Mouse (Mus musculus) cerebellum, adult 11 months (tissue): ENCODE data around the gene Vapb.

Experiments
- DNase-seq: peaks from one replicate; pipeline ENCODE4 v3.0.0; 2022

Gene Vapb

DNA sequence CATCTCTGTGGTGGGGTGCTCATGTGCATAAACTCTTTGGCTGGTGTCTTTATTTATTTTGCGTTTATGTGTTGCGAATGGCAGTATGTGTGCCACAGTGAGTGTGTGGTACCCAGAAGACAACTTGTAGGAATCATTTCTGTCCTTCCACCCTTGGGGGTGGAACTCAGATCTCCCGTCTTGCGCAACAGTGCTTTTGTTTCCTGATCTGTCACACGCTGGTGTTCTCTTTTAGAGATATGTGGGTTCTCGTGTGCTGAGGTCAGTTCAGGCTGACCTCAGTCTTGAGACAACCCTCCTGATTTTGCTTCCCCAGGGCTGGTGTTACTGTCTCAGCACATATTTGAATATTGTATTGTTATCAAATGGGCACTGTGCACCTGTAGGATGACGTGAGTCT, 1.8 kb downstream of the Vapb start:
- no peak for DNase-seq

- DNase-seq, result no peak
Observed at GRCm38 (mm10) chr2:173742090-173742489, 4.8 kb downstream of the Vapb start.

GRCm38 (mm10) chr2:173742744-173743143, 5.4 kb downstream of the Vapb start:
- no peak for DNase-seq

- no peak for DNase-seq
Observed at GRCm38 (mm10) chr2:173744070-173744815, 6.9 kb downstream of the Vapb start.

- DNase-seq, result no peak
Observed at GRCm38 (mm10) chr2:173748961-173749659, 11.8 kb downstream of the Vapb start.

- DNase-seq, result no peak
Observed at GRCm38 (mm10) chr2:173755433-173756144, 18.3 kb downstream of the Vapb start.

DNA sequence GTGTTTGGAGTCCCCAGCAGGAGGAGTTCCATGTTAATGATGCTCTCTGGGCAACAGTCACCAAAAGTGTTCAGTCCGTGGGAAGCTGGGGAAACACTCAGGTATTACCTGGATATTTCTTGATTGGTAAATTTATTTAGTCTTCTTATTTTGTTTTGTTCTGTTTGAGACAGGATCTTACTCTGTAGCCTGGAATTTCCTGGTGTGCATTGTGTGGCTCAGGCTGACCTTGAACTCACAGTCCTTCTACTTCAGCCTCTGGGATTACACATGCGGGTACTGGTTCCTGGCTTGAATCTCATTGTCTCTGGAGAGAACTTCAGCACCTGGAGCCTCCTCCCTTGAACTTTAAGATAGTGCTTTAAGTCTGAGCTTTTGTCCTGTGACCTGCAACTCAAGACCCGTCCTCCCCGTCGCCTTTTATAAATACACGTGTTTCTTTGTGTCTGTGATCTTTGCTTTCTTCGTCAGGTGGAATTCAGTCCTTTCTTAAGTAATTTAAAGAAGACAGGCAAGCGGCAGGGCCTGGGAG, 20.4 kb downstream of the Vapb start:
- DNase-seq, result no peak

DNA sequence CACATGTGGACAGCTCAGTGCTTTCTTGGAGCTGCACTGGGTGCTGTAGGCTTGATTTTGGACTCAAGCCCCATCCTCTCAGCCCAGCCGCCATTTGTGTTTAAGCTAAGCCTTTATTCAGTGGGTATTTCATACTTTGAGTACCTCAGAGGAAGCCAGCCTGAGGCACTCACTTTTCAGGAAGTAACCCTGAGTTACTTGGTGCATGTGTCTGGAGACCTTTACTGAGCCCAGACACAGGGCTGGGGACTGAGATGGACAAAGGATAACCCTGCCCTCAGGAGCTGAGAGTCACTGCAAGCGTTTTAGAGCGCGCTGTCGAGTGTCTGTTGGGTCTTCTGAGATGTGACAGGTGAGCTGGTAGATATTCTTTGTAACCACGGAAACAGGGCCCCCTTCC, 23.3 kb downstream of the Vapb start:
- DNase-seq, result no peak

DNA sequence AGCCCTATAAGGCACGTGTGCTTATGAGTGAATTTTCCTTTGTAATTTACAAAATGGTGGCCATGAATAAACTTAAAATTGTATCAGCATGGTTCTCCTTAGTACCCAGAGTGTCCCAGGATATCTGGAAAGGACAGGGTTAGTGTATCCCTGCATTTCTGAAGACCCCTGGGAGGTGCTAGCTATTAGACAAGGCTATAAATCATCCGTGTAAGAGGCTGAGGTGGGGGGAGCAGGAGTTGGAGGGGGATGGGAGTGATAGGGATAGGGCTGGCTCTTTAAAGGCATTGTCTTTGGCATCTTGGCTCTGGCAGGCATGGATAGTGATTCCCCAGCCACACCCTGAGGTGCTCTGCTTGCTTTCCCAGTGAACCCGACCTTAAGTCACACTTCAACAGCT, 27.3 kb downstream of the Vapb start:
- no peak for DNase-seq

- no peak for DNase-seq
Observed at GRCm38 (mm10) chr2:173767959-173768595, 30.8 kb downstream of the Vapb start.

DNA sequence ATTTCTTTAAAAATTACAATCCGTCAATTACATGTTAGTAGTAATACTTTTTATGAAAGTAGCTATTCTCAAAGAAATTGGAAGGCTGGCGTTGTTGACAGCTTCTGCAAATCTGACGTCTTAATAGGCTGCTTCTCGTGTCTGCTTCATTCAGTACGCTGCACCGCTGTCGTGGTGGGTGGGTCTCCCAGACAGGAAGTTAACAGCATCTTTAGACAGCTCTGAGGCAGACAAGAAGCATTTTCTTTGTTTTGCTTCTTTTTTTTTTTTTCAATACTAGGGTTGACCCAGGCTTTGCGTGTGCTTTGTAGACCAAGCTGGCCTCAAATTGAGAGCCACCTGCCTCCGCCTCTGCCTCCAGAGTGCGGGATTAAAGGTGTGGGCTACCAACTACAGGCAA, 31.9 kb downstream of the Vapb start:
- DNase-seq, result no peak

- DNase-seq, result no peak
Observed at GRCm38 (mm10) chr2:173770620-173771019, 33.3 kb downstream of the Vapb start.

GRCm38 (mm10) chr2:173771706-173772105, 34.4 kb downstream of the Vapb start:
- DNase-seq, result no peak

DNA sequence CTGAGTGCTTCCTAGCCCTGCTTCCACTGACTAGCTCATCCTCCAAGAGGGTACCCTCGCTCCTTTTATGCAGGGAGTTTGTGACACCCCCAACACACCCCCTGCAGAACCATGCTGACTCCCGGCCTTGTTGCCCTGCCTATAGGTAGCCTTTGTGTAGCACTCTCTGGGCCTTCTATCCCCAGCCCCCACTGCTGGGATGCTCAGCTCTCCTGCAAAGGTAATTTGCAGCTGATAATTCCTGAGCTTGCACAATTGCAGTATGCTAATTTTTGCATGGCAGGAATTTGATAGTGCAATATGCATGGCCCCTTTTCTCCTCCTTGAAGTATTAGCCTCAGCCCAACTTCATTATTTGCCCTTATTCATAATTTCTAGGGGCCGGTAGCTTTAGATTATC, 38.2 kb downstream of the Vapb start:
- no peak for DNase-seq

GRCm38 (mm10) chr2:173776108-173776507, 38.8 kb downstream of the Vapb start:
- no peak for DNase-seq

DNA sequence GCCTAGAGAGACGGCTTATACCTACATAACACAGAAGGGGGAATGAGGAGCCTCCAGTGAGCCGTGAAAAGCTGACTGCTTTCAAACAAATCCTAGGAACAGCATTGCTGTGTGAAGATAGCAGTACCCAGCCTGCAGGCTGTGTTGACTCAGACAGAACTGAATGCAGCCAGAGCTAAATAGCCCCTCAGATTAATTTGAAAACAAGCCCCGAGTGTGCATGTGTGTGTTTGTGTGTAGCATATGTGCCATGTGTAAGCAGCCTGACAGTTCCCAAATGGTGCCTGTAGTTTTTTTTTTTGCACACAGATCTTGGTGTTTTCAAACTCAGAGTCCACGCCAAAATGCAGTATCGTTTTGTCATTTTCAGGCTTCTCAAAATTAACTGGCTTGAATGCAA, 43.6 kb downstream of the Vapb start:
- no peak for DNase-seq

DNA sequence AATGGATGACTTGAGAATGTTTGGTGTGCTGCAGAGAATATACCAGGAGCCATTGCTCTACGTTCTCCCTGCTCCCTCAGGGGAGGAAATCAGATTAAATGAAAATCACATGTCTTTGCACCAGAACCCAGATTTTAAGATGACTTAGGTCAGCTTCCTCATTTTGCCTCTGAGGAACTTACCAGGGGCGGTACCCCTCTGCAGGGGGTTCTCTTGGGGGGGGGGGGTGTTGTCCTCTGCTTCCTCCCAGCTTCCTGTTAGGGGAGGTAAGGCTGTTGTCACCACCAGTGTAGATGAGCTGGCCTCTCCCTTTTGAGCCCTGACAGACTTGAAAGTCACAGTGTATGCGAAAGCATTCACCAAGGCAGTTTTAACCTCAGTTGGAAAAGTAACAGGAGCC, 47.1 kb downstream of the Vapb start:
- DNase-seq, result no peak

DNA sequence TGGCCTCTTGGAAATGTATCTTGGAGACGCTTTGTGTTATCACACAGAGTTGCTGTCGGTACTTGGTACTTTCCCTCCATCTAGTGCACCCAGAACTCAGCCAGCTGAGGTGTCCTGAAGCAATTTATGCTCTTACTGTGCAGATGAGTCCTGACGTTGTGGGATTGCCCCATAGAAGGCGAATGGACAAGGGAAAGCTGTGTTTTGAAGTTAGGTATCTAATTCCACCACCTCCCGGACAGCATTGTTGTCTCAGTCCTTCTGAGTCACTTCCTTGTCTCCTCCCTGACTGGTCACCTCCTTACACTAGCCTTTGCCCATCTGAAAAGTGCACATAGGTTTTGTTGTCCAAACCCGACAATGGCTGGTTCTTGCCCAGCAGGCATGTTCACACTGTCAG, 47.6 kb downstream of the Vapb start:
- no peak for DNase-seq

GRCm38 (mm10) chr2:173789945-173790804, 52.9 kb downstream of the Vapb start:
- no peak for DNase-seq

GRCm38 (mm10) chr2:173791904-173792757, 54.8 kb downstream of the Vapb start:
- DNase-seq, result no peak

- no peak for DNase-seq
Observed at GRCm38 (mm10) chr2:173794018-173794417, 56.7 kb downstream of the Vapb start.
